ENCODE assay signal across 9 mouse cellular contexts in the genomic region with DNA sequence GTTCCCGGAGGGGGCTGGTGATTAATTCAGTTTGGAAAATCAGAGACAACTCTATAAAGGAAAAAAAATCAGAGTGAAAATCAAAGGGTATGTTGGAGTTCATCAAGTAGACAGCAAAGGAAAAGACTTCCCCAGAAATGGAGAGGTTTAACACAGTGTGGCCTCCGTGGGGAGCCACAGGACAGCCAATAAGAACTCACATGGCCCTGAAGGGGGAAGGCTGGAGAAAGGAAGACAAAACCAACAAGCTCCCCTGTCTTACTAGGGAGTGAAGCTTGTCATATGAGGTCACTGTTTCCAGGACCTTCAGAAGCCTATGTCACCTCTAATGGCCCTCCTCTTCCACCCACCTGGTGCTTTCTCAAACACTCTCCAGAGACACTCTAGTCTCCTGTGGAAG.
DNase-seq lines count a peak whose midpoint lies in the region; ATAC-seq lines count a peak whose summit lies in the region.
"Had no signal": no experiment of that assay in that cellular context is flagged by ENCODE, and none has a peak within 500 bp of the region (broad histone marks: within the 10 kb centered on the region; RNA-seq: fewer than 3 reads in every experiment).

No protein-coding gene starts in this region.

- DNase-seq in adrenal gland, postnatal 14 days = peak; percentile 9
- DNase-seq in adrenal gland, postnatal 4 days (ENCODE audit: low spot score in 2 of 2) = no peak
- DNase-seq in left cerebral cortex, adult 18-20 months (ENCODE audit: low spot score in 2 of 2) = peak; percentile 22 to 36
- DNase-seq in left cerebral cortex, adult 11 months (ENCODE audit: low spot score) = no peak
- peak; percentile 23 to 47 for DNase-seq in layer of hippocampus, postnatal 36 days
- DNase-seq in spleen, postnatal 36 days (ENCODE audit: low spot score in 2 of 2) = no peak
- DNase-seq in spleen, adult 12 weeks (ENCODE audit: low spot score) = no peak
- DNase-seq: adrenal gland, postnatal 36 days had no signal

- ATAC-seq in common myeloid progenitor, adult 5-6 weeks (replicated peaks; ENCODE audit: low read depth, poor library complexity, severe bottlenecking) = peak; percentile 72

Comparison
In these comparisons a context has a peak if more than half of its experiments do, and no peak if none do; other contexts are left out.
1. DNase-seq: peak in adrenal gland, postnatal 14 days (single experiment), left cerebral cortex, adult 18-20 months (2 of 2) and layer of hippocampus, postnatal 36 days (2 of 2); none in adrenal gland, postnatal 4 days (0 of 2), left cerebral cortex, adult 11 months (single experiment), spleen, postnatal 36 days (0 of 2) and spleen, adult 12 weeks (single experiment).